ENCODE assay signal across 38 mouse cellular contexts in the genomic region with DNA sequence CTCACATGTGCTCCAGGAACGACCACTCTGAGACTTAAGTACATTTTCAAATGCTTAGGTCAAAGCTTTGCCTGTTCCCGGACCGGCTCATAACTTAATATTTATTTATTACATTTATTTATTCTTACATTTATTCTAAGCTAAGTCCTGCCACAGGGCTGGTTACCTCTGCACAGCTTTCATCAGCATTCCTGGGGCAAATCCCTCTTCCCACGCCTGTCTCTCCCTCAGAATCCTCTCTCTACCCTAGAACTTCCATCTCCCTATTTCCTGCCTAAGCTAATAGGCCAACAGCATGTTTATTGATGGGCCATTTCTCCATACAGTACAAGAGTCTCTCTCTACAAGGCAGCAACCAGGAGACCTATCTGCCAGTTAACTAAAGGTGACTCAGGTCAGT. TPM values are rescaled to one million over a fixed set of nuclear protein-coding genes. Genes with fewer than 3 reads are reported as not detected.
"Had no signal": no experiment of that assay in that cellular context is flagged by ENCODE, and none has a peak within 500 bp of the region (broad histone marks: within the 10 kb centered on the region; RNA-seq: fewer than 3 reads in every experiment).

No protein-coding gene starts in this region.

- H3K27ac ChIP-seq: gastrocnemius, adult 2 months; heart, adult 2 months; heart, embryonic 13.5 days; heart, embryonic 15.5 days; hindbrain, embryonic 13.5 days; hindbrain, embryonic 15.5 days; hindbrain, postnatal 0 days; kidney, embryonic 15.5 days; kidney, postnatal 0 days; limb, embryonic 13.5 days; limb, embryonic 15.5 days; liver, embryonic 12.5 days; liver, embryonic 14.5 days had no signal

- ATAC-seq: hindbrain, postnatal 0 days; liver, embryonic 12.5 days had no signal

- H3K4me1 ChIP-seq: hindbrain, embryonic 15.5 days; liver, embryonic 12.5 days had no signal

- DNase-seq: gastrocnemius, adult 2 months; gastrocnemius, postnatal 10 days; gastrocnemius, postnatal 25 days; heart, adult 2 months; heart, postnatal 14 days; heart, postnatal 36 days; kidney, adult 11 months; kidney, adult 2 months; kidney, adult 9 months; kidney, postnatal 14 days; kidney, postnatal 36 days; layer of hippocampus, adult 9-11 months; layer of hippocampus, postnatal 36 days; left cerebral cortex, postnatal 4 days had no signal

- H3K9me3 ChIP-seq: heart, embryonic 15.5 days; hindbrain, embryonic 13.5 days; hindbrain, embryonic 15.5 days; kidney, embryonic 15.5 days; limb, embryonic 13.5 days; limb, embryonic 15.5 days; liver, embryonic 12.5 days had no signal

- H3K36me3 ChIP-seq: heart, embryonic 13.5 days; heart, embryonic 15.5 days; hindbrain, embryonic 13.5 days; hindbrain, embryonic 15.5 days; kidney, embryonic 15.5 days; limb, embryonic 13.5 days; limb, embryonic 15.5 days; liver, embryonic 12.5 days had no signal

- H3K4me3 ChIP-seq: gastrocnemius, adult 2 months; heart, adult 2 months; heart, embryonic 13.5 days; heart, embryonic 15.5 days; hindbrain, embryonic 13.5 days; hindbrain, embryonic 15.5 days; kidney, embryonic 15.5 days; limb, embryonic 13.5 days; limb, embryonic 15.5 days; liver, embryonic 12.5 days had no signal

- H3K9ac ChIP-seq: heart, embryonic 13.5 days; heart, embryonic 15.5 days; hindbrain, embryonic 13.5 days; hindbrain, embryonic 15.5 days; kidney, embryonic 15.5 days; limb, embryonic 13.5 days; limb, embryonic 15.5 days; liver, embryonic 12.5 days; liver, embryonic 14.5 days had no signal

- H3K4me2 ChIP-seq: heart, embryonic 11.5 days; heart, embryonic 13.5 days; heart, embryonic 15.5 days; hindbrain, embryonic 13.5 days; hindbrain, embryonic 15.5 days; kidney, embryonic 15.5 days; limb, embryonic 13.5 days; limb, embryonic 15.5 days; liver, embryonic 12.5 days had no signal

RNA-seq across cellular contexts. Expression of gene Acot5, which starts 1.4 kb away (rescaled TPM):
- total RNA-seq: gastrocnemius, postnatal 25 days; heart, adult 2 months; heart, postnatal 36 days; hematopoietic stem cell, adult 5-6 weeks; liver, adult 2 months had no signal
- polyA plus RNA-seq: heart, adult 2 months; heart, embryonic 11.5 days; heart, embryonic 13.5 days; heart, embryonic 15.5 days; heart, postnatal 0 days; hindbrain, embryonic 11.5 days; hindbrain, embryonic 13.5 days; kidney, embryonic 15.5 days; kidney, postnatal 0 days; limb, embryonic 11.5 days; limb, embryonic 13.5 days; limb, embryonic 15.5 days; liver, adult 2 months; liver, embryonic 12.5 days; liver, embryonic 14.5 days had no signal

RNA-seq across cellular contexts. Expression of gene Acot3, which starts 15.8 kb away (rescaled TPM):
- total RNA-seq: gastrocnemius, adult 2 months; gastrocnemius, postnatal 10 days; gastrocnemius, postnatal 25 days; gastrocnemius, postnatal 4 days; hematopoietic stem cell, adult 5-6 weeks had no signal
- polyA plus RNA-seq: large intestine, adult 2 months; limb, embryonic 15.5 days had no signal

RNA-seq across cellular contexts. Expression of gene Gm49366, which starts 29.0 kb away (rescaled TPM):
- total RNA-seq: gastrocnemius, adult 2 months; gastrocnemius, postnatal 10 days; gastrocnemius, postnatal 25 days; gastrocnemius, postnatal 4 days; heart, adult 2 months; heart, postnatal 14 days; hematopoietic stem cell, adult 5-6 weeks; hindbrain, postnatal 0 days; layer of hippocampus, adult 8-10 months; layer of hippocampus, postnatal 14 days; left cerebral cortex, postnatal 10 days; left cerebral cortex, postnatal 25 days; left cerebral cortex, postnatal 4 days; liver, adult 2 months had no signal
- polyA plus RNA-seq: frontal cortex, adult 2 months; heart, adult 2 months; heart, embryonic 11.5 days; heart, embryonic 13.5 days; heart, embryonic 15.5 days; heart, postnatal 0 days; hindbrain, embryonic 11.5 days; hindbrain, embryonic 13.5 days; hindbrain, embryonic 15.5 days; hindbrain, postnatal 0 days; kidney, adult 2 months; kidney, embryonic 15.5 days; kidney, postnatal 0 days; large intestine, adult 2 months; limb, embryonic 11.5 days; limb, embryonic 13.5 days; limb, embryonic 15.5 days; liver, adult 2 months; liver, embryonic 12.5 days; liver, embryonic 14.5 days had no signal
